Mouse (Mus musculus) lung, embryonic 14.5 days (tissue): ENCODE measurements around the gene Lsm4. TPM values are rescaled to one million over a fixed set of nuclear protein-coding genes. Genes with fewer than 3 reads are reported as not detected.

ENCODE experiments used
- ATAC-seq: fragments of 200-750 bp; cut with Nextera tagmentation; 2 replicates; pipeline ENCODE4 v1.8.0; 2017; ENCODE audit warnings: mild to moderate bottlenecking, moderate TSS enrichment, moderate library complexity; ENCODE audit not compliant: insufficient read depth
- DNase-seq: peaks from one replicate; pipeline ENCODE4 v3.0.0-alpha.2; 2015
- H3K27ac ChIP-seq: fragments of 300-500 bp; sonication (generic); 2 replicates; pipeline ENCODE4 v1.5.1; 2014; ENCODE audit warnings: low read depth, mild to moderate bottlenecking, moderate library complexity
- H3K27me3 ChIP-seq: fragments of 300-500 bp; sonication (generic); 2 replicates; pipeline ENCODE4 v1.6.1; 2014; ENCODE audit warnings: low read length, control low read depth; ENCODE audit not compliant: insufficient read depth
- H3K36me3 ChIP-seq: fragments of 300-500 bp; sonication (generic); 2 replicates; pipeline ENCODE4 v1.6.1; 2014; ENCODE audit warnings: control low read depth; ENCODE audit not compliant: insufficient read depth
- H3K4me1 ChIP-seq: fragments of 300-500 bp; sonication (generic); 2 replicates; pipeline ENCODE4 v1.6.1; 2014; ENCODE audit warnings: antibody characterized with exemption, control low read depth; ENCODE audit not compliant: insufficient read depth
- H3K4me2 ChIP-seq: fragments of 300-500 bp; sonication (generic); 2 replicates; pipeline ENCODE4 v1.6.1; 2014; ENCODE audit warnings: mild to moderate bottlenecking
- H3K4me3 ChIP-seq: fragments of 300-500 bp; sonication (generic); 2 replicates; pipeline ENCODE4 v1.5.1; 2014; ENCODE audit warnings: low read depth, low read length
- H3K9ac ChIP-seq: fragments of 300-500 bp; sonication (generic); 2 replicates; pipeline ENCODE4 v1.6.1; 2014
- H3K9me3 ChIP-seq: fragments of 300-500 bp; sonication (generic); 2 replicates; pipeline ENCODE4 v1.6.1; 2016; ENCODE audit warnings: low read depth, low read length, control low read depth
- CTCF ChIP-seq: IDR thresholded peaks from 2 replicates; pipeline ENCODE4 v1.5.1; 2016; ENCODE audit warnings: antibody characterized with exemption, low read depth
- WGBS: fragments of 180-500 bp; shearing (Covaris S2); extraction: QIAGEN DNeasy Blood & Tissue Kit; methylation state at CpG from one replicate; pipeline ENCODE4 v1.1.7; 2014; 5-methylcytosine and 5-hydroxymethylcytosine counted together
- polyA plus RNA-seq: library from polyadenylated mRNA; unstranded; fragments of >200 nt; fragmentation: Nextera tagmentation; extraction: Ambion mirVana; gene quantifications from 2 replicates; pipeline ENCODE4 v1.2.1, GENCODE M21; 2014

Gene Lsm4
- polyA plus RNA-seq, 1 experiment from 2014 or later = 327 TPM

- H3K4me2 ChIP-seq = no peak overlapping the region
Measured at GRCm38 (mm10) chr8:70649324-70649723, 23.7 kb upstream of the Lsm4 start.

GRCm38 (mm10) chr8:70650351-70650750, 22.7 kb upstream of the Lsm4 start:
- 0 out of 2 replicates have a peak, but pooled peaks have one; percentile 7 for TF ChIP-seq CTCF
- WGBS = 89% methylated on average over 17 of the region's 17 CpGs
- no peaks in the 10 kb centered on the region for H3K9me3 ChIP-seq
- no peak overlapping the region for H3K9ac ChIP-seq
- H3K36me3 ChIP-seq = peaks cover 44% of the 10 kb centered on the region; the same call in 1 of the 2 replicates
- DNase-seq = no peak
- no peak overlapping the region for H3K27ac ChIP-seq
- no peak overlapping the region for H3K4me2 ChIP-seq
- no peak for ATAC-seq
- no peaks in the 10 kb centered on the region for H3K27me3 ChIP-seq
- H3K4me3 ChIP-seq = no peak overlapping the region
- H3K4me1 ChIP-seq = peaks cover 19% of the 10 kb centered on the region

More at GRCm38 (mm10) chr8:70649324-70649723, 23.7 kb upstream of the Lsm4 start:
- 0 out of 2 replicates have a peak overlapping the region, but pooled peaks have one; percentile 7 for H3K9ac ChIP-seq
- ATAC-seq (peak; percentile 80), DNase-seq (peak; percentile 96)
- peaks cover 35% of the 10 kb centered on the region; the same call in 1 of the 2 replicates for H3K36me3 ChIP-seq
- WGBS = 29% methylated on average over 4 of the region's 4 CpGs
- peaks cover 19% of the 10 kb centered on the region for H3K4me1 ChIP-seq
- no peaks in the 10 kb centered on the region for H3K27me3 ChIP-seq
- peak overlapping the region; percentile 76 for H3K27ac ChIP-seq
- H3K9me3 ChIP-seq = no peaks in the 10 kb centered on the region
- no peak overlapping the region for H3K4me3 ChIP-seq
- TF ChIP-seq CTCF = no peak

GRCm38 (mm10) chr8:70653226-70653625, 19.8 kb upstream of the Lsm4 start:
- Histone ChIP-seq H3K27me3 (no peaks in the 10 kb centered on the region), H3K4me1 (peaks cover 12% of the 10 kb centered on the region), H3K9ac (no peak overlapping the region), H3K27ac (no peak overlapping the region), H3K9me3 (no peaks in the 10 kb centered on the region), H3K4me3 (no peak overlapping the region), H3K4me2 (no peak overlapping the region), H3K36me3 (peaks cover 56% of the 10 kb centered on the region)
- ATAC-seq (no peak), DNase-seq (peak; percentile 53)
- TF ChIP-seq CTCF = peak; percentile 74
- 58% methylated on average over 2 of the region's 2 CpGs for WGBS

- no peak for TF ChIP-seq CTCF
- no peak overlapping the region for H3K4me3 ChIP-seq
- no peak overlapping the region for H3K9ac ChIP-seq
- ATAC-seq (no peak), DNase-seq (no peak)
- no peak overlapping the region for H3K4me2 ChIP-seq
- H3K27ac ChIP-seq = no peak overlapping the region
- no peaks in the 10 kb centered on the region for H3K9me3 ChIP-seq
- H3K27me3 ChIP-seq = no peaks in the 10 kb centered on the region
- H3K36me3 ChIP-seq = peaks cover 56% of the 10 kb centered on the region
- H3K4me1 ChIP-seq = peaks cover 15% of the 10 kb centered on the region
- 66% methylated on average over 1 of the region's 1 CpGs for WGBS
Measured at GRCm38 (mm10) chr8:70654121-70654520, 18.9 kb upstream of the Lsm4 start.

GRCm38 (mm10) chr8:70655469-70655868, 17.6 kb upstream of the Lsm4 start:
- no peak overlapping the region for H3K4me2 ChIP-seq
- no peak for TF ChIP-seq CTCF
- no peak for ATAC-seq
- no peaks in the 10 kb centered on the region for H3K9me3 ChIP-seq
- no peak overlapping the region for H3K9ac ChIP-seq
- H3K4me1 ChIP-seq = peaks cover 9% of the 10 kb centered on the region
- H3K4me3 ChIP-seq = no peak overlapping the region
- no peaks in the 10 kb centered on the region for H3K27me3 ChIP-seq
- H3K36me3 ChIP-seq = peaks cover 50% of the 10 kb centered on the region
- DNase-seq = no peak
- 58% methylated on average over 2 of the region's 2 CpGs for WGBS
- H3K27ac ChIP-seq = no peak overlapping the region

GRCm38 (mm10) chr8:70656193-70656790, 16.8 kb upstream of the Lsm4 start:
- H3K9ac ChIP-seq = no peak overlapping the region
- H3K4me2 ChIP-seq = no peak overlapping the region
- peaks cover 9% of the 10 kb centered on the region for H3K4me1 ChIP-seq
- H3K9me3 ChIP-seq = no peaks in the 10 kb centered on the region
- no peak for TF ChIP-seq CTCF
- 75% methylated on average over 13 of the region's 13 CpGs for WGBS
- no peaks in the 10 kb centered on the region for H3K27me3 ChIP-seq
- no peak overlapping the region for H3K4me3 ChIP-seq
- peaks cover 42% of the 10 kb centered on the region for H3K36me3 ChIP-seq
- ATAC-seq = no peak
- no peak for DNase-seq
- no peak overlapping the region for H3K27ac ChIP-seq

- ATAC-seq = no peak
- H3K9me3 ChIP-seq = no peaks in the 10 kb centered on the region
- H3K9ac ChIP-seq = no peak overlapping the region
- DNase-seq = no peak
- no peak overlapping the region for H3K4me2 ChIP-seq
- 94% methylated on average over 3 of the region's 3 CpGs for WGBS
- TF ChIP-seq CTCF = no peak
- no peak overlapping the region for H3K4me3 ChIP-seq
- H3K27me3 ChIP-seq = no peaks in the 10 kb centered on the region
- H3K27ac ChIP-seq = no peak overlapping the region
- peaks cover 34% of the 10 kb centered on the region for H3K36me3 ChIP-seq
- peaks cover 9% of the 10 kb centered on the region for H3K4me1 ChIP-seq
Measured at GRCm38 (mm10) chr8:70657214-70657613, 15.8 kb upstream of the Lsm4 start.
